Mouse (Mus musculus): ENCODE data around the gene Phc1.
A peak's percentile ranks its signal among the peaks of the same experiment; 100 is the strongest.

GRCm38 (mm10) chr6:122289313-122289712 lies 51.0 kb downstream of the Phc1 start:
- no peak for TF ChIP-seq HCFC1 (IDR thresholded peaks at IDR 0.05; ENCODE audit: low read depth, low read length)
- peak; percentile 60; the same call in 1 of the 2 replicates for TF ChIP-seq JUND (IDR thresholded peaks at IDR 0.05; ENCODE audit: low read depth, low read length)
- no peak for TF ChIP-seq SIN3A (IDR thresholded peaks at IDR 0.05; ENCODE audit: low read length)
- no peak for TF ChIP-seq CTCF (IDR thresholded peaks at IDR 0.05 in 2 of 3, conservative IDR thresholded peaks at IDR 0.05 in 1 of 3; ENCODE audit: control insufficient read depth in 1 of 3, insufficient read depth in 1 of 3, low read depth in 2 of 3, low read length in 3 of 3, poor library complexity in 1 of 3, severe bottlenecking in 1 of 3)
- no peak for TF ChIP-seq MAZ (IDR thresholded peaks at IDR 0.05; ENCODE audit: low read depth, low read length)
- no peak for TF ChIP-seq E2F4 (IDR thresholded peaks at IDR 0.05; ENCODE audit: borderline replicate concordance, low read depth, low read length)
- peak; percentile 3 to 6; a peak in 2 of 4 replicates for TF ChIP-seq EP300 (IDR thresholded peaks at IDR 0.05; ENCODE audit: low read depth in 1 of 2, low read length in 2 of 2)
- no peak for TF ChIP-seq ZMIZ1 (IDR thresholded peaks at IDR 0.05; ENCODE audit: low read depth, low read length)
